Mouse (Mus musculus) embryo, embryonic 10 days (tissue): ENCODE results near the gene Cfb.
A peak's percentile ranks its signal among the peaks of the same experiment; 100 is the strongest.
"Not testable (repeated sequence)": the region's sequence is repeated elsewhere in the genome, so short reads cannot be mapped to it uniquely, and the experiment has no call there.

Experiments
- DNase-seq: peaks from one replicate; pipeline ENCODE4 v3.0.0-alpha.2; 2015; ENCODE audit warnings: low spot score

Cfb gene

DNA sequence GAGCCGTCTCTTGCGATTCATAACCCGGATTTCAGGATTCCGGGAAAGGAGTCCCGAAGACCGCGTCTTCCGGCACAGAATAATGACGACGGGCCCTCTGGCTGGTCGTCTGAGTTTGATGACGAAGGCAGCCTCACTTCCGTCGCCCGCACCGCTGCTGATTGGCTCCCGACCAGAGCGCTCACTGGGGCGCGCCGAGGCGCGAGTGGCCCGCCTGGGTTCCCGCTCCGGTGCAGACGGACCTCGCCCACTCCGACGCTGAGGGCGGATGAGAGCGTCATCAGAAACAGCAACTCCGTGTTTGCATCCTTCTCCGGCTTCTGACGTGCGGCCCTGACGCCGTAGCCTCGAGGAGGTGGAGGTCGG, 25.5 kb downstream of the Cfb start, which contains the start of the genes Stk19 and Dxo:
TSS of gene Stk19 (minus strand) at position 90 of the 366 bp plus-strand sequence.
TSS of gene Dxo (plus strand) at position 164 of the 366 bp plus-strand sequence.
- peak; percentile 98 for DNase-seq

- peak; percentile 85 for DNase-seq
Measured at GRCm38 (mm10) chr17:34836155-34836855, 26.0 kb downstream of the Cfb start.

- not testable (repeated sequence) for DNase-seq
Measured at GRCm38 (mm10) chr17:34830776-34831175, 31.5 kb downstream of the Cfb start.

- no peak for DNase-seq
Measured at GRCm38 (mm10) chr17:34814818-34815370, 47.4 kb downstream of the Cfb start.

- DNase-seq: not testable (repeated sequence)
Measured at GRCm38 (mm10) chr17:34813747-34814146, 48.6 kb downstream of the Cfb start.

DNA sequence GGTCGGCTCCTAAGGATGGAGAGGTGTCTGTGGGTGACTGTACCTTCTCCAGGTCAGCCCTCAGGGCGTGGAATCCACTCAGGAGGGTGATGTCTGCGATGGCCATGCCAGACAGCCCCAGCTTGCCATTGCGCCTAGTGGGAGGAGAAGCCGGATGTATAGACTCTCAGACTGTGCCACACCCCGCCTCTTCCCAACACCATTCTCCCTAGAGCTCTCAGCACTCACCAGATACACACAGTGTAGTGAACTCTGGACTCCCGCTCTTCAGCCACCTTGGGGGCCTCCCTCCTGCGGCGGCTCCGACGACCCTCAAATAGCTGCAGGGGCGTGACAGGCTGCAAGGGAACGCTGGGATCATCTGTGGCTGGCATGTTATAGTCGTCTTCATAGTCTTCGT, 51.0 kb downstream of the Cfb start:
- no peak for DNase-seq

- DNase-seq: not testable (repeated sequence)
Measured at GRCm38 (mm10) chr17:34810811-34811210, 51.5 kb downstream of the Cfb start.

GRCm38 (mm10) chr17:34810411-34810810, 51.9 kb downstream of the Cfb start:
- not testable (repeated sequence) for DNase-seq

DNA sequence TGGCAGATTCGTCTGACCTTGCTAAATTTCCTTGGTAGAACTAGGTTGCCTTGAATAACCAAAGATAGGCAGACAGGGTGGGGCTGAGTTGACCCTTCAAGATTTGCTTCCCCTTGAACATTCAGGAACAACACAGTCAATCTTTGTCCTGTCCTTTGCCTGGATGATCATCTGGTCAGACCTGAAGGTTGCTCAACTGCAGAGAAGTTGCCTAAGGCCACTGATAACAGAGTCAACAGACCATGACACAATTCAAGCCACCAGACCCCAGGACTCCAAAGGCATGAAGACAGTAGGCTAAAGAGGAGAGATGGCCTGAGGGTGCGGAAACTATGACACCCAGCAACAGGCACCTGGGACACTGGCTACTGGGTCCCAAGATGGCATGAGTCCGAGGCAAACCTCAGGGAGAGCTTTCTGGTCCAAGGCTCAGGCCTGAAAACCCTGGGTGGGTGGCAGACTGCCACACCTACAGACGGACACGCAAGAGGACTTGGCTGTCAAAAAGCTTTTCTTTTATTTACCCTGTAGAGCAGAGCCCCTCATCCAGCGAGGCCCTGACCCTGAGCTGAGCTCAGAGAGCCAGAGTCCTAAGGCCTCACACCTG, 53.6 kb downstream of the Cfb start:
- no peak for DNase-seq

DNA sequence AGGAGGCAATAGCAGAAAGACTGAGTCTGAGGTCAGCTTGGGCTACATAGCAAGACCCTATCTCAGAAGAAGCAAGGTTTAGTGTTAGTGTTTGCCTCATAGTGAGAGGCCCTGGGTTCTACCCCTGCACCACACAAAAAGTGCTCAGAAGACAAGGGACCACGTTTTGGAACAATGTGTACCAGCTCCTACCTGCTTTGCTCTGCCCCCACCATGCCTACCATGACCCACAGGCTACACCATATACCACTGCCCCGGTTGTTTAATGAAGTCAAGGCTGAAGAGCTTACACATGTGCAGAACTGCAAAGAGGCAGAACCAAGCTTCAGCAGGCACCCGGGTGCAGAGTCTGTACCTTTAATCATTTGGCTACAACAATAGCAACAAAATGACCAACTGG, 55.1 kb downstream of the Cfb start:
- no peak for DNase-seq
